Mouse (Mus musculus): ENCODE data around the gene Ino80d. TPM values are rescaled to one million over a fixed set of nuclear protein-coding genes. Genes with fewer than 3 reads are reported as not detected.
A peak's percentile ranks its signal among the peaks of the same experiment; 100 is the strongest.

The Ino80d gene
- total and polyA plus RNA-seq, 2 experiments from 2014 or later: 5.7 to 11.9 TPM

DNA sequence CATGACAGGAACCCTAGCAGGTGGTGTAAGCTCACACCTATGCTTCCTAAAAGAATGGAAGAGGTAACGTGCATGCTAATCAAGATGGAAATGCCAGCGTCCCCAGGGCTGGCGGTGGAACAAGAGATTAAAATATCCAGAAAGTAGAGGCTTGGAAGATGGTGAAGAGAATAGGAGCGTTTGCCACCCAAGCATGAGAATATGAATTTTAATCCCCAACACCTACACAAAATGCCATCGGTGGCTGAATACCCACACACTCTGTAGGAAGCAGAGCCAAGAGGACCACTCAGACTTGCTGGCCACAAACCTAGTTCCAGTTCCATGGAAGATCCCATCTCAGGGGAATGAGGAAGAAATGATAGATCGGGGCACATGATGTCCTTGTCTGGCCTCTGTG lies 195.2 kb downstream of the Ino80d start:
- Histone ChIP-seq H3K4me3 (ENCODE audit: low read depth, low read length) (no peak overlapping the region), H3K36me3 (ENCODE audit: insufficient read depth) (no peaks in the 10 kb centered on the region), H3K27me3 (ENCODE audit: insufficient read depth, low read length) (no peaks in the 10 kb centered on the region), H3K9me3 (ENCODE audit: low read length) (no peaks in the 10 kb centered on the region), H3K9ac (no peak overlapping the region), H3K4me1 (ENCODE audit: insufficient read depth) (no peaks in the 10 kb centered on the region), H3K27ac (ENCODE audit: low read depth, low read length) (no peak overlapping the region), H3K4me2 (ENCODE audit: low read depth) (no peak overlapping the region)
- TF ChIP-seq CTCF (IDR thresholded peaks at IDR 0.05; ENCODE audit: low read depth): no peak
- DNase-seq (no peak), ATAC-seq (no peak)
- WGBS: 92% methylated on average over 6 of the region's 6 CpGs

DNA sequence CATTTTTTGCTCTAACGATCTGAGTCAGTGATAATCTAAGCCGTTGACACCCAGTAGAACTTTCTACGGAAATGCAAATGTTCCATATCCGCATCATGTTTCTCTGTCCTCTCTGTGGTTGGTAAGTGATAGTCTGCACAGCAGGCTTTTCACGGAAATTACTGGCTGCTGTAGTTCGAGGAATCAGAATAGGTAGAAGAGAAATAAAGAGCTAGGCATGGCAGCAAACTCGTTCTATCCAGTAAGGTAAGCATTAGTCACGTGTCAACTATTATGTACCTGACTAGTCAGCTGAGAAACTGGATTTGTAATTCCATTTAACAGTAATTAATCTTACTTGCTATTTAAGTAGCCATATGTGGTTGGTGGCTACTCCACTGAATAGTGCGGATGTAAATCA lies 197.9 kb downstream of the Ino80d start:
- no peak overlapping the region for H3K27ac ChIP-seq (ENCODE audit: low read depth, low read length)
- H3K9me3 ChIP-seq (ENCODE audit: low read length): no peaks in the 10 kb centered on the region
- H3K36me3 ChIP-seq (ENCODE audit: insufficient read depth): no peaks in the 10 kb centered on the region
- no peaks in the 10 kb centered on the region for H3K4me1 ChIP-seq (ENCODE audit: insufficient read depth)
- H3K4me3 ChIP-seq (ENCODE audit: low read depth, low read length): no peak overlapping the region
- H3K9ac ChIP-seq: no peak overlapping the region
- no peak for ATAC-seq
- no peak for TF ChIP-seq CTCF (IDR thresholded peaks at IDR 0.05; ENCODE audit: low read depth)
- no peak for DNase-seq
- no peak overlapping the region for H3K4me2 ChIP-seq (ENCODE audit: low read depth)
- WGBS: 70% methylated on average over 9 of the region's 9 CpGs
- H3K27me3 ChIP-seq (ENCODE audit: insufficient read depth, low read length): no peaks in the 10 kb centered on the region

DNA sequence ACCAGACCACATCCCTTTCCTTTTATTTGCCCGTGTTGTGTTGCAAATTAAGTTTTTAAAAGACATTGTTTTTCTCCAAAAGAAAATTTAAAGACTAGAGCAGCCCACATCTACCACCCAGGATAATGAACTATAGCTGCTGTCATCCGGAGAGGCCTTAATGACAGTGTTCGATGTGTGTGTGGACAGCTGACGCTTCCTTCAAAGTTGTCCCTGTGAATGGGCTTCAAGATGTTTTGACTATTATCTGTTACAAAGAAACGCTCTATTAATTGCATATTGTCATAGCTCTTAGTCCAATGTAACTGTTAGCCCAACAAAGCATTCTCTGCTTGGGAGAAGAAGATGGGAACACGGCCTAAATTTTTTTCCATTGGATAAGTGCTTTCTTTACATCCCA lies 200.0 kb downstream of the Ino80d start:
- Histone ChIP-seq H3K9me3 (ENCODE audit: low read length) (no peaks in the 10 kb centered on the region), H3K4me3 (ENCODE audit: low read depth, low read length) (no peak overlapping the region), H3K36me3 (ENCODE audit: insufficient read depth) (no peaks in the 10 kb centered on the region), H3K9ac (no peak overlapping the region), H3K4me2 (ENCODE audit: low read depth) (no peak overlapping the region), H3K4me1 (ENCODE audit: insufficient read depth) (0 out of 2 replicates have a peak, but pooled peaks cover 3% of the 10 kb centered on the region), H3K27ac (ENCODE audit: low read depth, low read length) (no peak overlapping the region), H3K27me3 (ENCODE audit: insufficient read depth, low read length) (no peaks in the 10 kb centered on the region)
- no peak for TF ChIP-seq CTCF (IDR thresholded peaks at IDR 0.05; ENCODE audit: low read depth)
- 42% methylated on average over 6 of the region's 6 CpGs for WGBS
- ATAC-seq (peak; percentile 61; the same call in 1 of the 2 replicates), DNase-seq (no peak)

DNA sequence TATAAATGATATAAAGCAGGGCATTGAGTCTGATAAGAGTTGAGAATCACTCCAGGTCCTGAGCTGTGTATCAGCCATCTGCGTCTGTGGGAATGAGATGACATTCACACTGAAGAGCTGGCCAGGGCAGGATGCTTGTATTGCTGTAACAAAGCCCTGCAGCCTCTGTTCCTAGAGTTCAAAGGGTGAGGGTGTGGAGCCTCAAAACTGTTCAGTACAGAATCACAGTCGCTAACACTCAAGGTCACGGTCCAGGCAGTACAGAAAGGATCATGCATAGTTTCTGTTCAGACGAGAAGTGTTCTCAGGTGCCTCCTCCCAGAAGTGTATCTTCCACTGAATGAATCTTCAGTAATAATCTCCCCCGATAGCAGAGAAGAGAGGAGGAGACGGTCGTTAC lies 203.0 kb downstream of the Ino80d start:
- Histone ChIP-seq H3K9me3 (ENCODE audit: low read length) (no peaks in the 10 kb centered on the region), H3K4me3 (ENCODE audit: low read depth, low read length) (no peak overlapping the region), H3K27ac (ENCODE audit: low read depth, low read length) (no peak overlapping the region), H3K4me1 (ENCODE audit: insufficient read depth) (0 out of 2 replicates have a peak, but pooled peaks cover 3% of the 10 kb centered on the region), H3K36me3 (ENCODE audit: insufficient read depth) (no peaks in the 10 kb centered on the region), H3K27me3 (ENCODE audit: insufficient read depth, low read length) (no peaks in the 10 kb centered on the region), H3K9ac (no peak overlapping the region), H3K4me2 (ENCODE audit: low read depth) (no peak overlapping the region)
- ATAC-seq (no peak), DNase-seq (no peak)
- WGBS: 63% methylated on average over 7 of the region's 7 CpGs
- no peak for TF ChIP-seq CTCF (IDR thresholded peaks at IDR 0.05; ENCODE audit: low read depth)

DNA sequence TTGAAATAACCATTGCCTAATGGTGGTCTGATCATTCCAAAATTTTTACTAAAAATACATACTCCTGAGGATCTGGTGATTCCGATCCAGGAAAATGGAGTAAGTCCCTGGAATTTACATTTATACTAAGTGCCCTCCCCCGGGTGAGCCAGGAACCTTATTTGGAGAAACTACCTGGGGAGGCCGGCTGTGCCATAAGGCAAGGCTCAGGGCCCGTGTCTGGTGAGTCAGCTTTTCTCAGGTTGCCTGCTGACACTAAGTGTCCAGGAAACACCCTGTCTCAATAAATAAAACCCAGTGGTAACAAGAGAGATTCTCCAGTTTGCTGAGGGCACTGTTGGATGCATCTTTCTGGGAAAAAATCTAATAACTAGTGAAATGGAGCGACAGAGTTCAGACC lies 205.3 kb downstream of the Ino80d start:
- H3K27me3 ChIP-seq (ENCODE audit: insufficient read depth, low read length): no peaks in the 10 kb centered on the region
- DNase-seq: no peak
- ATAC-seq: no peak
- 0 out of 2 replicates have a peak, but pooled peaks cover 3% of the 10 kb centered on the region for H3K4me1 ChIP-seq (ENCODE audit: insufficient read depth)
- no peaks in the 10 kb centered on the region for H3K9me3 ChIP-seq (ENCODE audit: low read length)
- H3K4me2 ChIP-seq (ENCODE audit: low read depth): no peak overlapping the region
- TF ChIP-seq CTCF (IDR thresholded peaks at IDR 0.05; ENCODE audit: low read depth): no peak
- no peak overlapping the region for H3K4me3 ChIP-seq (ENCODE audit: low read depth, low read length)
- H3K27ac ChIP-seq (ENCODE audit: low read depth, low read length): no peak overlapping the region
- H3K36me3 ChIP-seq (ENCODE audit: insufficient read depth): no peaks in the 10 kb centered on the region
- 80% methylated on average over 5 of the region's 5 CpGs for WGBS
- no peak overlapping the region for H3K9ac ChIP-seq

DNA sequence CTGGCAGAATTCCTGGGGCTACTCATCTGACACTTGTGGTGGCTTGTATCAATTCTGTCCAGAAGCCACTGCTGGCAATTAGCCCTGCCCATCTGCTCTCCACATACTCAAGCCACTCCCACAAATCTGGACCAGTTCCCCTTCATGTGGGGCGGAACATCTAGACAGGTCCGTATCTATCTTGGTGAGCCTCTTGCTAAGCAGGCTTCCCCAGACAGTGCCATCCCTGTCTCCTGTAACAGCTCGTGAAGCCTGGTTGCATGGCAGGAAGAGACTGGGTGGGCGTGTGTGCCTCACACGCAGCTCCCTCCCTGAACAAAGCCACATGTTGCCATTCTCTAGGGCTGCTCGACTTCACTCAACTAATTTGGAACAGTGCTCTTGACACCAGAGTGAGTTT lies 206.0 kb downstream of the Ino80d start:
- Histone ChIP-seq H3K4me1 (ENCODE audit: insufficient read depth) (0 out of 2 replicates have a peak, but pooled peaks cover 3% of the 10 kb centered on the region), H3K4me3 (ENCODE audit: low read depth, low read length) (no peak overlapping the region), H3K4me2 (ENCODE audit: low read depth) (no peak overlapping the region), H3K9ac (no peak overlapping the region), H3K36me3 (ENCODE audit: insufficient read depth) (no peaks in the 10 kb centered on the region), H3K9me3 (ENCODE audit: low read length) (no peaks in the 10 kb centered on the region), H3K27ac (ENCODE audit: low read depth, low read length) (no peak overlapping the region), H3K27me3 (ENCODE audit: insufficient read depth, low read length) (no peaks in the 10 kb centered on the region)
- ATAC-seq: peak; percentile 50
- TF ChIP-seq CTCF (IDR thresholded peaks at IDR 0.05; ENCODE audit: low read depth): no peak
- 55% methylated on average over 6 of the region's 6 CpGs for WGBS
- no peak for DNase-seq

Small RNA genes lying within 50 kb of the gene (microRNA-seq; reads per million reads assigned to microRNA genes)
- gene Gm24557: 0 reads per million in 2 experiments
- gene Gm44468: 0 reads per million in 2 experiments

Other genes with a start within 250 kb of the Ino80d start
- 769 and 814 TPM in 2 replicates for gene Eef1b2, start 62.2 kb upstream of the Ino80d start, total RNA-seq (2014; rRNA removed)
- 477 and 542 TPM in 2 replicates for gene Eef1b2, start 62.2 kb upstream of the Ino80d start, polyA plus RNA-seq (2015; fragmentation: Nextera tagmentation; extraction: Ambion mirVana)
- gene Ndufs1, start 62.2 kb upstream of the Ino80d start, total RNA-seq (2014; rRNA removed): 122 and 147 TPM in 2 replicates
- 110 and 111 TPM in 2 replicates for gene Ndufs1, start 62.2 kb upstream of the Ino80d start, polyA plus RNA-seq (2015; fragmentation: Nextera tagmentation; extraction: Ambion mirVana)
- gene Gpr1, start 99.9 kb upstream of the Ino80d start, total RNA-seq (2014; rRNA removed): 0.62 and 0.95 TPM in 2 replicates
- gene Gpr1, start 99.9 kb upstream of the Ino80d start, polyA plus RNA-seq (2015; fragmentation: Nextera tagmentation; extraction: Ambion mirVana): 0.45 and 0.47 TPM in 2 replicates
- gene Zdbf2, start 158.6 kb upstream of the Ino80d start, total RNA-seq (2014; rRNA removed): 18.4 and 30.3 TPM in 2 replicates
- gene Zdbf2, start 158.6 kb upstream of the Ino80d start, polyA plus RNA-seq (2015; fragmentation: Nextera tagmentation; extraction: Ambion mirVana): 7.4 and 23.9 TPM in 2 replicates

Data from forebrain, postnatal 0 days (tissue).